Mouse (Mus musculus) kidney, adult 18-20 months (tissue): Measurements from ENCODE around the gene Mettl7b.
"Not testable (repeated sequence)": the region's sequence is repeated elsewhere in the genome, so short reads cannot be mapped to it uniquely, and the experiment has no call there.

Experiments used
- DNase-seq: peaks from one replicate; pipeline ENCODE4 v3.0.0; 2021

Gene Mettl7b

GRCm38 (mm10) chr10:128960590-128961584 is at the start of gene Mettl7b:
Gene Mettl7b, minus strand, starts transcription at chr10:128960988.
- DNase-seq: peak; percentile 73

GRCm38 (mm10) chr10:129010288-129010841 is 49.6 kb upstream of the Mettl7b start, which contains the start of gene Olfr763:
Gene Olfr763, plus strand, starts transcription at chr10:129010791.
- no peak for DNase-seq

DNA sequence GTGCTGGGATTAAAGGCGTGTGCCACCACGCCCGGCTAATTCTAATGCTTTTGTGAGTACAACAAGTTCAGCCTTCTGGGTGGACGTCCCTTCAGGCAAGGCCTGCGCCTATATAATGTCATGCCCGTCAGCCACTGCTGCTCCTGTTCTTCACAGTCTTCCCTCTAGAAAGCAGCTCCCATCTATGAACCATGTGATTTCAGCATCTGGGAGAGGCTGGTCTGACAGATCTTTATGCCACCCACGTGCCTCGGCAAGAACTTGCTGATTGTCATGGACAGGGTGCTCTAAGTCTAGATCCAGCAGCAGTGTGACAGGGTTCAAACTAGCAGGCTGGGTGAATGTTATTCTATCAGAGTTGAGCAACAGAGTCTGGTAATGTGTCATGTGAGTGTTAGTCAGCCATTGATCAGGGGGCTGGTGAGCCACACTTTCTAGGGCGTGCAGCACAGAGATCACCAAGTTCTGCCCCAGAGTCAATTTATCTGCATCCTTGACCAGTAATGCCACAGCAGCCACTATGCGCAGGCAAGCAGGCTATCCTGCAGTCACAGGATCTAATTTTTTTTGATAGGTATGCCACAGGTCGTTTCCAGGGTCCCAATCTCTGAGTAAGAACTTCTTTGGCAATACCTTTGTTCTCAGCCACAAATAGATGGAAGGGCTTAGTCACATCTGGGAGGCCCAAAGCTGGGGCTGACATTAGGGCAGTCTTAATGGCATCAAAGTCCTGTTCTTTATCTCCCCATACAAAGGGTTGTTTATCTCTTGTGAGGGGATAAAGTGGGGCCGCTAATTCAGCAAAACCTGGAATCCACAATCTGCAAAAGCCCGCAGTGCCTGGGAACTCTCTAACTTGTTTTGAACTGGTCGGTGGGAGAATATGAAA is 43.5 kb upstream of the Mettl7b start:
- DNase-seq: no peak

- no peak for DNase-seq
These were observed 35.8 kb upstream of the Mettl7b start for GRCm38 (mm10) chr10:128996523-128997040.

DNA sequence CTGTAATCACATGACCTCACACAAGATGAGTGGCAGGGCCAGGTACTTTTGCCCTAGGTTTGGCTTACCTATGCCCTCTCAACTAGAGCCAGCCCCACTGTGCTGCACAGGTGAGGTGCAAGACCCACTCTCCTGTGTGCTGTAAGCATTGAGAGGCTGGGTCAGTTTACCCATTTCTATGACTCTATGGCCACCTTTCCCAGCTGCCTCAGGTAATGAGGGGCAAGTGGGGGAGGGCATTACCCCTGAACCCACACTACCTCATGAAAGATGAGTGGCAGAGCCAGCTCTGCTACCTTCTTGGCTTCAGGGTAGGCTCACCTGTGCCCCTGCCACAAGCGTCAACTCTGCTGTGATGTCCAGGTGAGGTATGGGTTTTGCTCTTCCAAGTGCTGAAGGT is 35.0 kb upstream of the Mettl7b start:
- DNase-seq: no peak

DNA sequence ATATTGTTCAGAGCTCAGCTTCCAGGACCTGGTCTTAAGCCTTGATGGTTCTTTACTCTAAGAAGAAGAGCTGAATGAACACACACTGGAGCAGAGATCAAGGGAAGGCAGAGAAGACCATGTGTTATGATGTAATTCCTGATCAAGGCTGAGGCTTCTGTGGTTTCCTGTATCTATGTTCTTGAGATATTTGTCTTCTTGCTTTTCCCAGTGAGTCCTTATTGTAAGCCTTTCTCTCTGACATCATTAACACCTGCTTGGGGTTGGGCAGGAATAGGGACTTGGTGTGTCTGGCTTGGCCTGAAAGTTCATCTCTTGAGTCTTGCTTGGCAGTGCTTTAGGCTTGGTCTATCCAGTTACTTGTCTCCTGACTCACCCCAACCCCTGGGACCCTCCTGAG is 30.2 kb upstream of the Mettl7b start:
- DNase-seq: no peak

DNA sequence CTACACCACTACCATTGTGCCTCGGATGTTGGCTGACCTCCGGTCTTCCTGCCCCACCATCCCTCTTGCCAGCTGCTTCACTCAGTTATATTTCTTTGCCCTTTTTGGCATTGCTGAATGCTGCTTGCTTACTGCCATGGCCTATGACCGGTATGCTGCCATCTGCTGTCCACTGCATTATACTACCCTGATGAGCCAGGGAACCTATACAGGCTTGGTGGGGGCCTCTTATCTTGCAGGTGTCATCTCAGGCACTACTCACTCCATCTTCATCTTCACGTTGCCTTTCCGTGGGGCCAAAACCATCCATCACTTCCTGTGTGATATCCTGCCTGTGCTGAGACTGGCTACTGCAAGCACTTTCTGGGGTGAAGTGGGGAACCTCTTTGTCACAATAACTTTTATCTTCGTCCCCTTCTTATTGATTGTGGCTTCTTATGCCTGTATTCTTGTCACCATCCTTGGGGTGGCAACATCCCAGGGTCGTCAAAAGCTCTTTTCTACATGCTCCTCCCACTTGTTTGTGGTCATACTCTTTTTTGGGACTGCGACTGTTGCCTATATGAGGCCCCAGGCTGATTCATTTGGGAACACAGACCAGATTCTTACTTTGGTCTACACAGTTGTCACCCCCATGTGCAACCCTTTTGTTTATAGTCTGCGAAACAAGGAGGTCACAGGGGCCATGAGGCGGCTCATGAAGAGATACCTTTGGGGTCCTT is 29.5 kb upstream of the Mettl7b start:
- DNase-seq: not testable (repeated sequence)

DNA sequence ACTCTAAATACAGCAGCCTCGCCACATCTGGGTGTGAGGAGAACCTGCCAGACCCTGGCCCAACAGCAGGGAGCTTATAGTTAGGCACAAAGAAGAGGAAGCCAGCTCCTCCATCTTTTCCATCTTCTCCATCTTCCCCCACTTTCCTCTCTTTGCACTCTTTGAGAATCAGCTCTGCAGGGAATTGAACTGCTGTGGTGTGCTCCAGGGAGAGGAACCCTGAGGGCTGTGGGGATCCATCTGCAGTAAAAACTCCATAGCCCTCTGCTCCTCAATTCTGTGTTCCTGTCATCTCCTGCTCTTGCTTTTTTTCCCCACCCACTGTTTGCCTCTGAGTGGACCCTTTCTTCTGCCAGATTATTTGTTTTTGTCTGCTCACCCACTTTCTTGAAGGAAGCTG is 28.3 kb upstream of the Mettl7b start, which contains the start of gene Olfr9:
TSS of gene Olfr9 (plus strand) at position 301 of the 400 bp plus-strand sequence.
- DNase-seq: not testable (repeated sequence)

- no peak for DNase-seq
These were observed 20.0 kb upstream of the Mettl7b start for GRCm38 (mm10) chr10:128980644-128981365.

- peak; percentile 33 for DNase-seq
These were observed 16.8 kb upstream of the Mettl7b start for GRCm38 (mm10) chr10:128977522-128978114.

- no peak for DNase-seq
These were observed 15.6 kb upstream of the Mettl7b start for GRCm38 (mm10) chr10:128976395-128976794.

- DNase-seq: no peak
These were observed 12.1 kb upstream of the Mettl7b start for GRCm38 (mm10) chr10:128972841-128973240.

GRCm38 (mm10) chr10:128970740-128971250 is 10.0 kb upstream of the Mettl7b start:
- DNase-seq: no peak

DNA sequence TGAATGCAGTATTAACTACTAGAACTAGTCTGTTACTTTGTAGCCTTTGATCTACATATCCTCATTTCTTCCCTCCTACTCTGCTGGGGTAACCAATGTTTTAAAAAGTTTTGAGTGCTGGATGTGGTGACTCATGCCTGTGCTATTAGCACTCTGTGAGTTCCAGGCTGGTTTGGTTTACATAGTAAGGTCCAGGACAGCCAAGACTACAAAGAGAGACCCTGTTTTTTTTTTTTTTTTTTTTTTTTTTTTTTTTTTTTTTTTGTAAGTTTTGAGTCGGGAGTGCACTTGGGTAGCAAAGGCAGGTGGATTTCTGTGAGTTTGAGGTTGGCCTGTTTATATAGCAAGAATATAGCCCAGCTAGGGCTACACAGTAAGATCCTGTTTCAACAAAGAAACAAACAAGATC is 7.6 kb upstream of the Mettl7b start:
- DNase-seq: no peak

DNA sequence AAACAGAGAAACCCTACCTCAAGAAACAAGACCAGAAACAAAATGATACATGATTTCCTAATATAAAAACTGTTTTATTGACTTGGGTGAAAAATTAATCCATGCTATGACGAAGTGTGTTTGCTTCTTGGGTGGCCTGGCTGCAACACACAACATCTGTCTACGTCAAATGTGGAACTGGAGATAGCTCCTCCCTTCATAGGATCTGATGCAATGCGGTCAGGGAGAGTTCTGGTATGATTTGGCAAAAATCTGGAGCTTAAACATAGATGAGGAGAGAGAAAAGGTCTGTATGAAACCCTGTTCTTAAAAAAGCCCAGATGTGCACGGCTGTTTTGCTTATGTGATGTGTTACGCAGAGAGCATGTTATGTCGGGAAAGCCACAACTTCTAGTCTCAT is 5.1 kb upstream of the Mettl7b start:
- no peak for DNase-seq

DNA sequence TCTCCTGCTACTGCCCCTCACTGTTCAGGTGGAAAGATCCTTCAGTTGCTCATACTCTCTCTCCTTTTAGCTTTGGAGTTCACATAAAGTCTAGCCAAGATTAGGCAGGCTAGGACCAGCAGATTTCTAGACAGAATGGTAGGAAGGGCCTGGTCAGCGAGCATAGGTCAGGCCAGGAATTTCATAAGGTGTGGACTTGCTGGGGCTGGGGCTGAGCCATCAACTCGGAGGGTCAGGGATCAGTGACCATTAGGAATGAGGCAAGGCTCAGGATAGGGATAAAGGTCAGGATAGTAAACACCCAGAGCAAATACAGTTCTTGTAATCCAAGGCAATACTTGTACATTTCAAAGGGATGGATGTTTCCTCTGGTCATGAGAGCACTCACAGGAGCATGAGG is 4.2 kb upstream of the Mettl7b start:
- peak; percentile 44 for DNase-seq

DNA sequence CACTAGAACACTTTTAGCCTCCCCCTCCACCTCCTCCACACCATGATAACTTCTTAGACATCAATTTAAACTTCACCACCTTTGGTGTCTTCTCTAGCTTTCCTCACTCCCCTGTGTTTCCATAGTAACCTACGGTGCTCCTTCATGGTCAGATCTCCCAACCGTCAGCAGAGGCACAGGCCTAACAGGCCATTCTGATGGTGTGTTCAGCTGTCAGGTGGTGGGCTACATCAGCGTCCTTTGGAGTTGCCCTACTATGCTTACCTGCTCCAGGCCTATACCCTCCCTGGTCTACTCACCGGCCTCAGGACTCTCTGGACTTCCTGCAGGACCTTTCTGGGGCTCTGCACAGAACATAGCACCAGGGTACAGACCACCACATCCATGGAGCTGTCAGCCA is 646 bp downstream of the Mettl7b start:
- no peak for DNase-seq

DNA sequence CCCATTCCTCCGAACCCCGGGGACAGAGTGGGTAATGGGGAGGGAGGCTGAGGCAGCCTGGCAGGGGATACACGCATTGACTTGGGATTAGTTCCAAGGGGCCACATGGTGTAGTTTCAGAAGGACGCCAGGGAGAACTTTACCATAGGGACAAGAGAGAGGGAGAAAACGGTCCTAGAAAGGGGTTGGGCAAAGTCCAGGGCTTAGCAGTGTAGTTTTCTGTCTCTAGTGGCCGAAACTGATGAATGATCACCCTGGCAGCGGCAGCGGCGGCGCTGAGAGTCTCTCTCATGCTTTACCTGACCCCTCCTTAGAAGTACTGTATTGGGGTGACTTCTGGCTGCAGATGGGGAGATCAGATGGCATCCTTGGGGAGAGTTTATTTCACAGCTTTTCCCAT is 2.4 kb downstream of the Mettl7b start:
- no peak for DNase-seq

- DNase-seq: no peak
These were observed 10.4 kb downstream of the Mettl7b start for GRCm38 (mm10) chr10:128950208-128950887.

DNA sequence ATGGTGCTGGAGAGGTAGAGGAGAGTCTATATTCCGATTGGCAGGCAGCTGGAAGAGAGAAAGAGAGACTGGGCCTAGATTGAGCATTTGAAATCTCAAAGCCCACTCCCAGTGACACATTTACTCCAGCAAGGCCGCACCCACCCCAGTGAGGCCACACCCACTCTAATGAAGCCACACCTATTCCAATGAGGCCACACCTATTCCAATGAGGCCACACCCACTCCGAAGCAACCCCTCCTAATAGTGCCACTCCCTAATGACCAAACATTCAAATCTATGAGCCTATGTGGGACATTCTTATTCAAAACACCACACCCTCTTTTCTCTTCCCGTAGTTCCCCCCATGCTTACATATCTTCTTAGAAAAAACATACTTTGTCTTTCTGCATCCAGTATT is 13.3 kb downstream of the Mettl7b start:
- no peak for DNase-seq
